Mouse (Mus musculus) spleen, postnatal 36 days (tissue): ENCODE data around the gene Gpr39.

ENCODE experiments used
- DNase-seq, 2 experiments: peaks; one replicate each; pipeline ENCODE4 v3.0.0; 2022; ENCODE audit warnings: low spot score in 2 of 2, mixed read lengths in 1 of 2

Gpr39 gene

DNA sequence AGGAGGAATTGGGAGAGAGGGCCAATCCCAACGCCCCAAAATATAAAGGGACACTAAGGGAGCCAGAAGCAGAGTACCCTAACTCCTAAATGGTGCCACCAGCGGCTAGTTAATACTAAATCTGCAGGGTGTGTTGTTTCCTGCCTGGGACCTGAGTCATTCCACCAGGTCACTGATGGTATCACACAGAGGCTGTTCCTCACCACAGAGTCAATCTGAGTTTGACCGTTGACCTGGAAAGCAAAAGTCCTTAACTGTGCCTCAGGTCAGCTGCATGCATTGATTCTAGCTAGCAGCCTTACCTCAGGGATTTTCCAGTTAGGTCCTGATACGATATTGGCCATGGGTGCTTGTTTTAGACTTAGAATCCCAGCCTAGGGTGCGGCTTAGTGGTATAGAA, 17.5 kb downstream of the Gpr39 start:
- DNase-seq: no peak

- DNase-seq: no peak
These were observed 24.4 kb downstream of the Gpr39 start for GRCm38 (mm10) chr1:125701101-125701590.

GRCm38 (mm10) chr1:125701773-125702172, 25.0 kb downstream of the Gpr39 start:
- DNase-seq: no peak

DNA sequence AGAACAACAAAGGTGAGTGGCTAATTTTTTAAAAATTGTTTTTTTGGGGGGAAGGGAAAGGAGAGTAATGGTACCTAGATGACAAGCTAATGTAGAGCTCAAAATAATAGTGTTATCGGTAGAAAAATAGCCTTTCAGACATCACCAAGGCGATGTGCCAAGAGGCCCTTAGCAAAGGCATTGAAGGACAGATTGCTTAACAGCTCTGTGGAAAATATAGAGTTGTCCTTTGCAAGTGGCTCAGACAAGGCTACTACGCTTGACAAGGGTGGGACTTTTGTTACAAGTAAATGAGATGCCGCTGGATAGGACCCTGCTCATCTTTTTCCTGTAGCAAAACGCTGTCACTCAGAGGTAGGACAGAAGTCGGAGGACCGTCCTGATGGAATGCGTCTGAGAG, 25.5 kb downstream of the Gpr39 start:
- no peak for DNase-seq

DNA sequence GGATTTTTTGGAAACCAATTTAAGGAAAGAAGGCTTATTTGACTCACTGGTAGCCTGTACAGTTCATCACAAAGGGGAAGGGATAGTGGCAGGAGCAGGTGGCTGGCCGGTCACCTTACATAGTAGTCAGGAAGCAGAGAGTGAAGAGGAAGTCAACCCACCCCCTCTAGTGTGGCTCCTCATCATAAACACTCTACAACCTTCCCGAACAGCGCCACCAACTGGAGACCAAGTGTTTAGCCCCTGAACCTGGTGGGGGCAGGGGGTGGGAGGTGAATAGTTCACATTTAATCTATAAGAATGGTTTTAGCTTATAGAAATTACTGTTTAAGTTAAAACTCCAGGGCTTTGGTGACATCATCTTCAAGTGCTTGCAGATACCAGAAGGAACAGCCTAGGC, 28.6 kb downstream of the Gpr39 start:
- DNase-seq: no peak

GRCm38 (mm10) chr1:125715286-125715685, 38.5 kb downstream of the Gpr39 start:
- no peak for DNase-seq

DNA sequence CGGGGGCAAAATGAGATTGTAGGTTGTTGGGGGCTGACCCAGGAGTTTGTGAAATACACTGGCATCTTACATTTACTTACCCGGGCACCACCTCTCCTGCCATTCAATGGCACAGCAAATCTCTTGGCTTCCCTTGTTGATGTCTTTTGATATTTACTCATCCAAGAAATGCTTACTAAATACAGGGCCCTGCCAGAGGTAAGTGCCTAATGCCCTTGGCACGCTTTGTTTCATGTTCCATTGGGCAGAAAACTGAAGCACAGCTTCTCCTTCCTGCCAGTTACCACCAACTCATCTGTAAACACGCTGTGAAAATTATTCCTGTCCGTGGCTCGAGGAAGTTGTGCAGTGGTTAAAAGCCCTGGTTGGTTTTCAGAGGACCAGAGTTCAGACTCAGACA, 39.4 kb downstream of the Gpr39 start:
- DNase-seq: no peak

GRCm38 (mm10) chr1:125717906-125718305, 41.1 kb downstream of the Gpr39 start:
- no peak for DNase-seq

- no peak for DNase-seq
These were observed 42.3 kb downstream of the Gpr39 start for GRCm38 (mm10) chr1:125719127-125719526.

DNA sequence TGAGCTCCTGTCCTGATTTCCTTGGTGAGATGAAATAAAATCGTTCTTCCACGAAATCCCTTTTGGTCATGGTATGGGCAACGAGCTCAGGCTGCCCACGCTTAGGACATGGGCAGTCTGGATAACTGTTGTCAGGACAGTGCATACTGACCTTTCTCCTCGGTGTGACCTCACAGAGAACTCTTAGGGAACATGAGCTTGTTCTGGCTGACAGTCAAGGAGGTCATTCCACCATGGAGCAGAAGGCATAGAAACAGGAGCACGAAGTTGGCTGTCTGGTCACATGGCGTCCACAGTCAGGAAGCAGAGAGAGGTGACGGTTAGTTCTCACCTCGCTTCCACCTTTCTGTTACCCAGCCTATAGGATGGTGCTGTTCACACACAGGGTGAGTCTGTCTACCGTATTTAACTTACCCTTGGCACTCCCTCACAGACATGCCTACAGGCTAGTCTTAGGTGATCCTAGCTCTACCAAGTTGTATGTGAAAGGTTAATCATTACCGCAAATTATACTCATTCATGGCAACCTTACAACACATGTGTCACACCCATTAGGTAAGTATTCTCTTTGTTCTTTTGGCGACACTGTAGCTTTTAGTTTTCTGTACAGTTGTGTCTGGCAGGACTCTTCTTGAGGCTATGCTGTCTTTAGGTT, 44.4 kb downstream of the Gpr39 start:
- no peak for DNase-seq

GRCm38 (mm10) chr1:125724304-125724703, 47.5 kb downstream of the Gpr39 start:
- DNase-seq: no peak

- DNase-seq: no peak
These were observed 52.3 kb downstream of the Gpr39 start for GRCm38 (mm10) chr1:125729025-125729565.

GRCm38 (mm10) chr1:125729731-125730536, 53.1 kb downstream of the Gpr39 start:
- DNase-seq: no peak

DNA sequence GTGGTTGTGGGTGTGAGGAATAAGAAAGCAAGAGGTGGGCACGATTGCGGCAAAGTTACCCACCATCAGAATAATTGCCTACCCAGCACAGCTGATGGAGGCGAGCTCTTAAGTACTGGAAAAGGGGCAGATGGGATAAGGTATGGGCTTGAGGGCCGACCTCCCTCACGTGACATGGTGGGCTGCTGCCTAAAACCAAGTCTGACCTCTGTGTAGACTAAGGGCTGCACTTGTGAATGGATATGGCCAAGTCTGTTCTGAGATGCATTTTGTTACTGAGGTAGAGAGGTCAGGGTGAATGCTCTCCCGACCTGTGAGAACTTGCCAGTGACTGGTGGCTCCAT, 53.7 kb downstream of the Gpr39 start:
- DNase-seq: no peak

DNA sequence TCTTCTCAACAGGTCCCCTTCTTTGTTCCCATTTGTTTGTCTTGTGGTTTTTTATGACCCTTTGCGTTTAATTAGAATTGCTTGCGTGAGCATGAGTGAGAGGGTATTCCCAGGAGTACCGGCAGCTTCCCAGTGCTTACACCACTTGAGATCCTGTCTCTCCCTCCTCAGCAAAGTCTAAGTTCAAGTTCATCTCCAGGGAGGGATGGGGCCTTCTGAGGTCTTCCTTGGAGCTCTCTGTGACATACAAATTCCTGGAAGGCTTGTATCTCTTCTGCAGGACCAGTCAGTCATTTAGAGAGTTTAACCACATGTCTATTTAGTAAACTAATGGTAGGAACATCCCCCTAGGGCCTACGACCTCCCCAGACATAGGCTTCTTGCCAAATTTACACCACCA, 55.1 kb downstream of the Gpr39 start:
- DNase-seq: no peak

GRCm38 (mm10) chr1:125744766-125745165, 68.0 kb downstream of the Gpr39 start:
- no peak for DNase-seq

DNA sequence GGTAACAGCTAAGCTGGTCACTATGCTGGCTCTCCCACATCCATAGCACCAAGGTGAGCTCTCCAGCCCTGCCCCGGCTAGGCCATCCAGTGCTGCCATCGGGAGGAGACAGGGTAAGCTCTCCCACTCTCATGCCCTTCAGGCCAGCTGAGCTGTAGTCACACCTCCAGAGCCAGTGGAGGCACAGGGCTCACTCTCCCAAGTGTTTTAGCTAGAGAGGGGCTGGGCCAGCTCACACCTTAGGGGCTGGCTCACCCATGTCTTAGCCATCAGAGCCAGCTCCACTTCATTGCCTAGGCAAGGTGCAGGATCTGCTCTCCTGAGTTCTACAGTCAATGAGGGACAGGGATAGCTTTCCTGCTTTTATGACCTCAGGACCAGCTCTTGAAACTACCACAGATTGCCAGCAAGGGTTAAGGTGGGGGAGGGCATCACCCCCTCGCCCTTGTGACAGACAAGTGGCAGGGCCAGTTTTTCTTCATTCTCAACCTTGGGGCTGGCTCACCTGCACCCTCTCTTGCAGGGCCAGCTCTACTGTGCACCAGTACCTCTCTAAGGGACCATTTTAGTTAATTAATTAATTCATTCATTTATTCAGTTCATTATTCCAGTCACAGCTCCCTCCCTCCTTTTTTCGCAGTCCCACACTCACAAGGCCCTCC, 78.7 kb downstream of the Gpr39 start:
- no peak for DNase-seq

- DNase-seq: no peak
These were observed 83.3 kb downstream of the Gpr39 start for GRCm38 (mm10) chr1:125759972-125760695.

DNA sequence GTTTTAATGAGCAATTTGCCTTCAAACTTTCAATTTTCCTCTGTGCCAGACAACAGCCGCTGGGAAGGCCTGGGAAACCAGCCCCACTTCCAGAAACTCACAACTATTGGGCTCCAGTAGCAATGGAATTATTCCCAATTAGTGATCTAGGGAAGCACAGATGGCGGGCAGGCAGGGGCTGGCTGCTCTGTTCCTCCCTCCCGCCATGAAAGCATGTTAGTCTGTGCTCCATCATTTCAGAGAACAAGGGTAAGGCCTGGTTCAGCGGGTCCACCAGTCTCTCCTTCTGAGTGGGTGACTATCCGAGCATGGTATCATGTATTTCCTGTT, 83.9 kb downstream of the Gpr39 start:
- DNase-seq: no peak

- no peak for DNase-seq
These were observed 85.3 kb downstream of the Gpr39 start for GRCm38 (mm10) chr1:125762076-125762475.

GRCm38 (mm10) chr1:125789804-125790203, 113.0 kb downstream of the Gpr39 start:
- DNase-seq: no peak

- no peak for DNase-seq
These were observed 123.7 kb downstream of the Gpr39 start for GRCm38 (mm10) chr1:125800506-125800905.
